Mouse (Mus musculus): ENCODE measurements around the gene Slc30a6. TPM values are rescaled to one million over a fixed set of nuclear protein-coding genes. Genes with fewer than 3 reads are reported as not detected.

Slc30a6 gene
- 35.0 TPM for polyA plus RNA-seq (2014; fragmentation: Illumina TruSeq; extraction: RNeasy Lipid Tissue Mini Kit (QIAGEN cat#74804); ENCODE audit: low read depth, low replicate concordance)

GRCm38 (mm10) chr17:74395383-74396065 lies at the start of gene Slc30a6:
TSS of gene Slc30a6 (plus strand) at chr17:74395608.

GRCm38 (mm10) chr17:74458711-74459408 lies 63.5 kb downstream of the Slc30a6 start, which contains the start of gene Nlrc4:
TSS of gene Nlrc4 (minus strand) at chr17:74459142.

Other genes with a start within 250 kb of the Slc30a6 start
- gene Memo1, start 100.1 kb upstream of the Slc30a6 start, polyA plus RNA-seq (2014; fragmentation: Illumina TruSeq; extraction: RNeasy Lipid Tissue Mini Kit (QIAGEN cat#74804); ENCODE audit: low read depth, low replicate concordance): 301 TPM
- 136 TPM for gene Dpy30, start 71.7 kb upstream of the Slc30a6 start, polyA plus RNA-seq (2014; fragmentation: Illumina TruSeq; extraction: RNeasy Lipid Tissue Mini Kit (QIAGEN cat#74804); ENCODE audit: low read depth, low replicate concordance)
- gene Spast, start 56.6 kb upstream of the Slc30a6 start, polyA plus RNA-seq (2014; fragmentation: Illumina TruSeq; extraction: RNeasy Lipid Tissue Mini Kit (QIAGEN cat#74804); ENCODE audit: low read depth, low replicate concordance): 51.5 TPM
- gene Nlrc4, start 63.5 kb downstream of the Slc30a6 start, polyA plus RNA-seq (2014; fragmentation: Illumina TruSeq; extraction: RNeasy Lipid Tissue Mini Kit (QIAGEN cat#74804); ENCODE audit: low read depth, low replicate concordance): 0.52 TPM
- gene Yipf4, start 93.9 kb downstream of the Slc30a6 start, polyA plus RNA-seq (2014; fragmentation: Illumina TruSeq; extraction: RNeasy Lipid Tissue Mini Kit (QIAGEN cat#74804); ENCODE audit: low read depth, low replicate concordance): 426 TPM
- 192 TPM for gene Birc6, start 132.7 kb downstream of the Slc30a6 start, polyA plus RNA-seq (2014; fragmentation: Illumina TruSeq; extraction: RNeasy Lipid Tissue Mini Kit (QIAGEN cat#74804); ENCODE audit: low read depth, low replicate concordance)

Measured in adrenal gland, adult 10 weeks (tissue).